Mouse (Mus musculus) adipocyte (in vitro differentiated cells): ENCODE results near the gene Rab11a.
A peak's percentile ranks its signal among the peaks of the same experiment; 100 is the strongest.
"Not testable (repeated sequence)": the region's sequence is repeated elsewhere in the genome, so short reads cannot be mapped to it uniquely, and the experiment has no call there.

ENCODE experiments used
- DNase-seq: peaks from one replicate; pipeline ENCODE4 v3.0.0-alpha.2; 2016; ENCODE audit warnings: low spot score

The Rab11a gene

DNA sequence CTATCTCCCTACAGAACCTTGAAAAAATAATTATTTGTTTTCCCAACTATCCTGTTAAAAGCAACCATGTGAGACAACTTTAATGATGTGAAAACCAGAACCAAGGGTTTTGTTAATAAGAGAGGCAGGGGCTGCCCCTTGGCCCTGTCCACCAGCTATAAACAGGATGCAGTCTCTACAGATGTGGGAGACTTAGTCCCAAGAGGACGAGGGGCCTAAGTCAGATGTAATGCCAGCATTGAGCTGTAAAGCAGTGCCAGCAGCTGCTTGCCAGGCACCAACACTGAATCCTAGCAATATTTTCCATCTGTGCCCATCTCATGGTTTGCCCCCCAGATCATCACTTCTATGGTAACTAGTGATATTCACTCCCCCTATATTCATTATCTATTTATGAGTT lies 4.9 kb upstream of the Rab11a start:
- DNase-seq = no peak

DNA sequence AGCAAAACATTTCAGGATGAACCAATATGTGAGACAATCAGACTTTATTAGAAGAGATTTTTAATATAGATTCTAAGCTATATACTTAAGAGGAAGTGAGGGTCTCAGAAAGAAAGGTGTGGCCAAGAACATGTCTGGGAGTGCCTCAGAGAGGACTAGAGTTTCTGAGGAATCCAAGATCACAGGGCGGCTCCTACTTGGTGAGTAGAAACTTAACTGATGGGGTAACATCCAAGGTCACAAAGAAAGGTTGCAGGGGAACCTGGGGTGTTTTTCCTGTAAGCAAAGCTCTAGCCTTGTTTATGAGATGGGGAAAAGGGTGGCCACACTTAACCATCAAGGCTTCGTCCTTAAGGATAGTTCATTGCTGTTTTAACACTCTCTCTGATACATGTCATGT lies 1.4 kb upstream of the Rab11a start:
- no peak for DNase-seq

DNA sequence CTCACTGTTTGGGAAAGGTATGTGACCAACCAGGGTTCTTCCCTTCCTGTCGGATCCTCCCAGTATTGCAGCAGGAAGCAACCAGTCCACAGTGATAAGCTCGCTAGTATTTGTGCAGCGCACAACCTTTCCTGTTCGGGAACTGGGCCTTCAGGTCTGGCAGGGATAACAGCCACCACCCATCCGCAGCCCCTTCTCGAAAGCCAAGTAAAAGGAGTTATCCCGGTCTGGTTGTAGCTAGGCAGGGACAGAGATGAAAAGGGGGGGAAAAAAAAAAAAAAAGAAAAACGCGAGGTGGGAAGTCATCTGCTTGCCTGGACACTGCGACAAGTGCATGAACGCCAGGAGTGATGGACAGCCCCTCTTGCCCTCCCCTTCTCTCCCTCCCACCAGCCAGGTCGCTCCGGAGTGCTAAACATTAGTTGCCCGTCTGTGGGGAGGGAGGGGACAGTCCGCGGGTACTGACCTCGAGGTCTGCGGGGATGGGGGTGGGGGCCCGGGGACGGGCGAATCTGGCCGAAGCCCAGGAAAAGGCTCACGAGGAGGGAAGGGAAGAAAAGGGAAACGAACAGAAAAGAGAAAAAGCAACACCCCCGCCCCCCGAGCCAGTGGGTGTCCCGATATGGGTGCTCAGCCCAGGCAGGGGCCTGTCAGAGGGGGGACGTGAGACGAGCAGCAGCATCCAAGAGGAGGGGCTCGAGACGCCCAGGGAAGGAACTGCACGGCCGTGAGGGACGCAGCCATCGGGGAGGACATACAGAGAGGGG lies 736 bp downstream of the Rab11a start:
- peak; percentile 72 for DNase-seq

DNA sequence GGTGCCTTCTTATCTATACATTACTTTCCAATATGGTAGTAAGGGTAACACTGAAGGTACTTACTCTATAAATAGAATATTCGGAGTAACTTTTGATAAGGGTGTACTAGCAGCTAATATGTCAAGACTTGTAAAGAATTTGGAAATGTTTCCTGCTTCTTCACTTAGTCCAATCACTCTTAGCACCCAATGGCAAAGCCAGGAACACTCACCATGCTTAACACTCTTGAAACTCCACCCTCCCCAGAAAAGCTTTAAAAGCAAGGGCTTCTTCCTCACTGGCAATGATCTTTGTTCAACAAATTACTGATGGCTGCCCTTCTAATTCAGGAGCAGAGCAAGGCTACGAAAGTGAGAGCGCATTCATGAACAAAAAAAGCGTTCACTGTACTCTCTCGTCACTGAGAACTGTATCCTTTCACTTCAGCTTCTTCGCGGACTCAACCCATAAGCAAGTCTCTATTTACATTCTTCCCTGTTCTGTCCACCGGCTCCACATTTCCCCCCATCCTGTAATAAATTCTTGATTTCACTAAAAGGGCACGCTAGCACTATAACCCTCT lies 1.4 kb downstream of the Rab11a start:
- no peak for DNase-seq

DNA sequence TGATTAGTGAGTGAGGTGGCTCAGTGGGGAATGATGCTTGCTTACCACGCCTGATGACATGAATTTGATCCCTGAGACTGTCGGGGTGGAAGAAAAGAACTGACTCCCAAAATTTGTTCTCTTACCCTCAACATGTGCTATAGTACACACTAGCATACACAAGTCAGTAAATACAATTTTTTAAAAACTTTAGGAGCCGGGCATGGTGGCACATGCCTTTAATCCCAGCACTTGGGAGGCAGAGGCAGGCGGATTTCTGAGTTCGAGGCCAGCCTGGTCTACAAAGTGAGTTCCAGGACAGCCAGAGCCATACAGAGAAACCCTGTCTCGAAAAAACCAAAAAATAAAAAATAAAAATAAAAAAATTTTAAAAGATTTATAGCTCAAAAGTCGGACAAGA lies 2.6 kb downstream of the Rab11a start:
- not testable (repeated sequence) for DNase-seq

DNA sequence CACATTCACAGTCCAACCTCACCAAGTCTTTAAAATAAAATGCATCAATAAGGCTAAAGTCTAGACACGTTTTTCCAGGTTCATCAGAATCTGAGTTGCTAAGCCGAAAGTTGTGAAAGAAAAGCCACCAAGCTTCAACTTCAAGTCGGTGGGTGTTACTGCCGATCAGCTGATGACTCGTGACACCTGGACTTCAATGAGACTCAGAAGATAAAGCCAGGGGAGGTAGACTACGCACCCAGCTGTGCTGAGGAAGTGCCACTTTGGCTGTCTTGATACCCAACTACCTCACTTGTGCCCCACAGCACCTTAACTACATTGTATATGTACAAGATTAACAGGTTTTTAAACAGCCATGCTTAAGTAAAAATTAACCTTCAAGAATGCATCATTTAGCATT lies 3.4 kb downstream of the Rab11a start:
- DNase-seq = no peak

DNA sequence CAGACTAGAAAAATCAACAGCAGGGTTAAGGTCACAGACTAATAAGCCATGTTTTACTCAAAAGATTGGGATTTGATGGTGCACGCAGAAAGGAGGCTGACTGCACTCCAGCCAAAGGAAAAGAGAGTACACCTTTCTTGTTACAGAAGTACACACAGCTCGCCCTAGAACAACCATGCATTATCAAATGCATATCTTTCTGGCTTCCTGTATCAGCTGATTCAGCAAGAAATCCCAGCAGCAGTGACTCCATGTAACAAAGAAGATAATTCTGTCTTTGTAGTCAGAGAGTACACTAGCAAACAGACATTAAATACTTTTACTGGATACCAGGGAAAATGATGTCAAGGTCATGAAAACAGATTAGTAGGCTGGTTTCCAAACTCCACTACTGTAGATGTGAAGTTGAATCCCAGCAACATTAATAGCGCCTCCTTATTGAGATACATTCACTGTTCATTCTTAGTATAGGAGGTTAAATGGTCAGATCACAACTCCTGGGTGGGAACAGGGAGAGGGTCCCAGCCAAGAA lies 6.5 kb downstream of the Rab11a start:
- DNase-seq = no peak

DNA sequence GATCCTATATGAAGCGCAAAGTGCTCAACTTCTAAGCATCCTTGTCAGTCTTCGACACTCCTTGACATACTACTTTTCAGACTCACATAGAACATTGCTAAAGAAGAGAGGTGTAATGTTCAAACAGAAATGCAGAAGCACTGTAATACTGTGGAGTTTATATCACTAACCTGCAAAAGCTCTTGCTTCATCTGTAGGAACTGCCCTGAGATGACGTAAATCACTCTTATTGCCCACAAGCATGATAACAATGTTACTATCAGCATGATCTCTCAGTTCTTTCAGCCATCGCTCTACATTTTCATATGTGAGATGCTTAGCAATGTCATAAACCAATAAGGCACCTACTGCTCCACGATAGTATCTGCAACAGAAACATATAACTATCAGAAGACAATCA lies 11.1 kb downstream of the Rab11a start:
- DNase-seq = no peak

DNA sequence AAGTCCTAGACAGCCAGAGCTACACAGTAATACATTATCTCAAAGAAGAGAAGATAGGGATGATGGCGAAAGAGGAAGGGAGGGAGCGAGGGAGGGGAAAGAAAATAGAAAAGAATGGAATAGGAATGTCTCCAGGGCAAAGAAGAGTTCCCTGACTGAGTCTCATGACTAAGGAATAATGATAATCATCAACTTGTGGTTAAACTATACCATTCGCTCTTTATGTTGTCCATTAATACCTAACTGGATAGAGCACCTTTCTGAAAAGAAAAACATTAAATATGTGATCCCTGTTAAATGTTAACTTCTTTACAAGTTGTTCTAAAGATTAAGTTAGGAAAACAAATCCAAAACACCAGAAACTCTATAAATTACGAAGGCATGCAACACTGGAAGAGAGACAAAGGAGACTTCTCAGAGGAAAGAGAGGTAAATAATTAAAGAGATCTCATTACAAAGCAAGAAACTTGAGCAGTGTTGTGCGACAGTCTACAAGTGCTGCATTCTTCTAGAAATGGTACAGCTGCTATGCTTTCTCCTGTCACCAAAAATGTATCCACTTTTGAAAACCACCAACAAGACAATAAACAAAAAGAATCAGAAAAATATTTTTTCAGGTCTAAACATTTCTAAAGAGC lies 17.9 kb downstream of the Rab11a start:
- DNase-seq = no peak

DNA sequence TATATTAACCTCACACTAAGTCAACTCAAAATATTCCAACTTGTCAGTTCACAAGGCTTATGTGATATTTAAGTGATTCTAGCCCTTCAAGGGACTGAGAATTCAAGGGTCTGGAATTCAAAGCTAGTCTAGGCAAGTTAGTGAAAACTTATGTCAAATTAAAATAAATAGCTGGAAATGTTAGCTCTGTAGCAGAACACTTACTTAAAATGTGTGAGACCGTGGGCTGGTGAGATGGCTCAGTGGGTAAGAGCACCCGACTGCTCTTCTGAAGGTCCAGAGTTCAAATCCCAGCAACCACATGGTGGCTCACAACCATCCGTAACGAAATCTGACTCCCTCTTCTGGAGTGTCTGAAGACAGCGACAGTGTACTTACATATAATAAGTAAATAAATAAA lies 27.3 kb downstream of the Rab11a start:
- DNase-seq = not testable (repeated sequence)

DNA sequence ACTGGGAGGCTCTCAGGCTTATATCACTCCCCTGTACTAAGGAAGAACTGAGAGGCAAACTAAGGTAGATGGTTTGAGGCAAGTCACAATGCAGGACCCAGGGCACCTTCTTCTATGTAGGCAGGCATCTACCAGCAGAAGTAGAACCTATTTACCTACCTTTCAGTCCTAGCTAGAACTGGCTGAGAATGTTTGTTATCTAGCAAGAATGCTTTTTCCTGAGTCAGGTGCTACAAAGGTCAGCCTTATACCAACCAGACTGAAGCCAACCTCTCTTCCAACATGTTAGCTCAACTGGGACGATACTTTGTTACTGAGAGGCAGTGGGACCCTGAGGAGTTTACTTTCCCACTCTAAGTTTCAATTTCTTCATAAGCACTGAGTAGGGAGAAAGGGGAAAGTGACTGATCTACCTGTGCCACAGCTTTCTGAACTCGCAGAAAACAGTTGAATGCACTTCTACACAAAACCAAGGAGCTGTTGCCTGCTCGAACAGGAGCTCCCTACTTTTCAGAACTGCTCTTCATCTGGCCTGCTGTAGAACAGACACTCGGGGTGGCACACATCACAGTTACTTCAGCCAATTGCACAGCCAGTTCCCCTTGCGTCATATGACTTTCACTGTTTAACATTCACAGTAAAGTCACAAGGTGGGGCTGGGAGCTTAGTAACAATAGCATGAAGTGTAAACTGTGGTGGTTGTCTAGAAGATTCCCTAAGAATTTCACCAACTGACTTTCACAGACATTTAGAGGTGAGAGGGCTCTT lies 33.3 kb downstream of the Rab11a start:
- DNase-seq = peak; percentile 6

DNA sequence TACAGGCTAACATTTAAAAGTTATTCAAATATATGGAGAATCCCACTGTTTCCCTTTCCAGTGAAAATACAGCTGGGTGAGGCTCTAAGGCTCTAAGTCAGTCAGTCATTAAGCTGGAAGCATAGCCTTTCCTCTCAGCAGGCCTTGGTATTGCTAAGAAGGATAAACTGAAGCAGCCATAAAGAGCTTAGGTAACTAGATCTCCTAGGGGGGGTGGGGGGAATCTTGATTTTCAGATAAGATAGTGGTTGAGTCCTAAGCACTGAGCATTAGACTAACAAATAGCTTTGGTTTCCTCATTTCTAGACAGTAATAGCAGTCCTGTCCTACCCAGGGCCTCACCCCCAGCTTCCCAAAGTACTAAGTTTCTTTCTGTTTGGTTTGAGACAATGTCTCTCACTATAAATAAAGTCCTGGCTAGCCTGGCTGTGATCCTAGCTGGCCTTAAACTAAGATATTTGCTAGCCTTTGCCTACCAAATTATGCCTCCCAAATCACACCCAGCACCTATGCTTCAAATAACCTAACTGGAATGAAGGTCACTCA lies 34.1 kb downstream of the Rab11a start:
- DNase-seq = no peak

DNA sequence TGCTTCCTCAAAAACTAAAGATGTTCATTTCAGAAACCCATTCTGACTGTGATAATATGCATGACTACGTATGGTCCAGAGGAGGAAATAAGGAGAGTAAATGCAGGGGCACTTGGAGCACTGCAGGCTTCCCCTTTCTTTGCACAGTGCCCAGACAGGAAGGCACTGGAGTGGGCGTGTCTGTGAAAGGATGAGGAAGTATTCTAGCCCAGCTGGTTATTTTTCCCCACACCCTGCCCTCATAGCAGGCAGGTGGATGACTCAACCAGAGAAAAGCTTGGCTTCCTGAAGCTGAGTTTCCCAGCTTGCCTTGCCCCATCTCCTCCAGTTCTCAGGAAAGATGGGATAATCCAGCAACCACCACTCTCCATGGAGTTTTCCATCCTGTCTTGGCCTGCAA lies 34.6 kb downstream of the Rab11a start:
- DNase-seq = no peak

DNA sequence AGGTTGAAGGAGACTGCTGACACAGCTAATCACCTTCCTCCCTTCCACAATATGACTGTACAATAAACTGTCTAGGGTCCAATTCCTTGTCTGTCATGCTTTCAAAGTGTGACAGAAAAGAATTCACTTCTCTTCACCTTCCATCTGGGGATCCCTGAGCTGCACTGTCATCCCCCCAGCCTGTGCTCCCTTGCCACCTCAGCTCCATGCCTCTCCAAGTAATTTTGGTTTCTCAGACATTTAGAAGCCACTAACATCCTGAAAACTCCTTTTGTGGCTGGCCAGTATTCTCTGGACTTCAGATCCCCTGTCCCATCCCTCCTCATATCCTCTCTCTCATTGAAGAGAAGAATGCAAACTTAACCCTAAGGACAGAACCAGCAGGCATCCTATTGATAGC lies 35.2 kb downstream of the Rab11a start:
- no peak for DNase-seq

DNA sequence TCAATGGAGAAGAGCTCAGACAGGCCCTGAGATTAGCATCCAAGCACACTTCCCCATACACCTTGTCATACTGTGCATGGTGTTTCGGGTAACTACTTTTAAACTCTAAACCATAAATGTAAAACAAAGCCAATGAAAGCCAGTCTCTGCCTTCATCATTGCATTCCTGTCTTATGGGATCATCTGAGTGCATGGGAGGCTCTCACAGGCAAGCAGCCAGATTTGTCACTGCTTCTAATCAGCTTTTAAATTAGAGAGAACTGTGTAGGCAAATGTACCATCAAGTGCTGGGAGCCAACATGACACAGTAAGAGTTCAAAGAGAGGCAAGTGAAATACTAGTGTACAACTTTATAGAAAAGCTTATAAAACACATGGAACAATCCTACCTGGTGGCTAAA lies 35.9 kb downstream of the Rab11a start:
- DNase-seq = no peak

DNA sequence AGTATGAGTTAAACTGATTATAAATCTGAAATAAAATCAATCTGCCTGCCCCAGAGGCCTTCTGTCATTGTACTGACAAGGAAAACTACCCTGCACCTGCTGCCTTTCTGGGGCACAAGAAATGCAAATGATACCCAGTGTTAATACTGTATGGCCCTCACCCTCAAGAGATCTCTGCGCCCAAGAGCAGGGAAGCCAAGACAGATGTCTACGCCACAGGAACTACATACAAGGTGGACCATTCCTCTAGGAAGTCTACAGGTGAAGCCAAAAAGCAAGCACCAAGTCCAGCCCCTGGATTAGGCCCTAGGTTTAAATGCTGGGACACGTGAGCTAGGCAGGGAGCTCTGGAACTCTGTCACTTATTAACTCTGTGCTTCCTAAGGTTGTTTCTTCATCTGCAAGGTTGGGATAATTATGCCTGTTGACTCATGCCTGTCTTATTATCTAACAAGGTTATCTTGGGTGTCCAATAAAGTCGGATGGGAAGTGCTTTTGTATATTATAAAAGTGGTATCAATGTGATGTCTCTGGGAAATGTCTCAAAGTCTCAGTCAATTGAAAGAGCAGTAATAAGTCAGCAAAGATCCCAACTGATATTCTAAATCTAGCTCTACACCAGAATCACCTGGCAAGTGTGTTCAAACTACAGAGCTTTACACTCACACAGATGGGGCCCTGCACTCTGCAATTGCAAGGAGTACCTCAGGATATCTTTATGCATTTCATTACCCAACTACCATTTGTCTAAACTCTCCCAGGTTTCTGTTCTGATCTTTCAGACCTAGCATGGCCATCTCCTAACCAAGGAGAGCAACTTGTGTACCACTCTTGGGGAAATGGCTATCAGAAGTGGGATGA lies 36.9 kb downstream of the Rab11a start:
- DNase-seq = no peak

DNA sequence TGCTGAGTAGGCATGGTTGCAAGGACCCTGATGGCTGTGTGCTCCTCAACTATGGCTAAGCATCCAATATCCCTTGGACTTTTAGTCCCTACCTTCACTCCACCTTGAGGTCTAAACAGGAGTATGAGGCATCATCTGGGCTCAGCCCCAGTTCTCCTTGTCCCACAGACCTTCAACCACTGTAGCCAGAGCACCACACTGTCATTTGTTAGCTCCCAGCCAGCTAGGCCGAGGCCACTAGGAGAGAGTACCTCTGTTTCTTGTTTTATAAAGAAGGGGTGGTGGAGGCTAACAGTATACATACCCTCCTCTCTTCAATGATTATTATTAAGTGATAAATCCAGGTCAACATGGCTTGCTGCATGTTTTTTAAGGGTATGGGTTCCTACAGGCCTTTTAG lies 39.0 kb downstream of the Rab11a start:
- no peak for DNase-seq

DNA sequence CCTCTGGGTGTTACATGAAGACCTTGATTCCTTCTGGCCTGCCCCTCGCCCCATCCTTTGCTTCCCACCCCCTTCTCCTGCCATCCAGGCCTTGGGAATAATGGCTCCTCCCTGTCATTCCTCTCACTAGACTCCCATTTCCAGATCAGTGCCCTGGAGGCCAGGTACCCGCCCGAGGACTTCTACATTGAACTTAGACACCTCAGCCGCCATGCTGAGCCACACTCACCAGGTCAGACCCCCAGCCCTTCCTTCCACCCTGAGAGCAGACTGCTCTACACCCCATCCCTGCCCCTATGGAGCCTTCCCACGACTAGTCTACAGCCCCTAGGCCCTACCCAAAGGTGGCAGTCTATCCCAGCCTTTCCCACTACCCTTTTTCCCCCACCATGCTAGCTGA lies 39.9 kb downstream of the Rab11a start:
- no peak for DNase-seq

DNA sequence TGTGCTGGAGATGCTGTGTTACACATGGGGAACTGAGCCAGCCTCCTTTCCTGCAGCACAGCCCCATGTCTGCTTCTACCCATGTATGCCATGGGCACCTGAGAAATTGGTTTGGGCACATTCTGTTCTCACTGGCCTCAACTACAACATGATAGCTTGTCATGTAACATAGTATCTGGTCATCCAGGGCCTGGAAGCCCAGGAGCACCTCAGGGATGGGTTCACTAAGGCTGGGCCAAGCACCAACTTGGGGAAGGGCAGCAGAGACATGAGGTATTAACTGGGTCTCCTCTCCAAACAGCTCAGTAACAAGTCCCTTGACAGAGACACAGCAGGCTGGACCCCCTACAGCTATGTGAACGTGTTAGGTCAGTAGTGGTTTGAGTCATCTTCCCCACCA lies 40.6 kb downstream of the Rab11a start:
- no peak for DNase-seq

DNA sequence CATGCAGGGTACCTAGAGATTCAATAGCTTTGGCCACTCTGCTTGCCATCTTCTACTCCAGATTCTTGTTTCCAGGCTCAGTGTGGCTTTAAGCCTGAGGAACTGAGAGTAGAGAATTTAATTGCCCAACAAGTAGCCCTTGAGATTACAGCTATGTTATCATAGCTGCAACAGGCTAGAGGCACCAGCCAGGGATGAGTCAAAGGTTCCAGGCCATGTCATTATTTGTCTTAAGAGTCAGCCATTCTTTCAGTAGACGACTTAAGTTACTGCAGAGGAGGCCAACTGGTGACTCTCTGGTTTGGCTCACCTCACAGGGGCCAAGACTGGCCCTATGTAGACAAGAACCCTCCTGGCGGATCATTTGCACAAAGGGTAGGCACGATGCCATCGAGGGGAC lies 41.2 kb downstream of the Rab11a start:
- peak; percentile 37 for DNase-seq

DNA sequence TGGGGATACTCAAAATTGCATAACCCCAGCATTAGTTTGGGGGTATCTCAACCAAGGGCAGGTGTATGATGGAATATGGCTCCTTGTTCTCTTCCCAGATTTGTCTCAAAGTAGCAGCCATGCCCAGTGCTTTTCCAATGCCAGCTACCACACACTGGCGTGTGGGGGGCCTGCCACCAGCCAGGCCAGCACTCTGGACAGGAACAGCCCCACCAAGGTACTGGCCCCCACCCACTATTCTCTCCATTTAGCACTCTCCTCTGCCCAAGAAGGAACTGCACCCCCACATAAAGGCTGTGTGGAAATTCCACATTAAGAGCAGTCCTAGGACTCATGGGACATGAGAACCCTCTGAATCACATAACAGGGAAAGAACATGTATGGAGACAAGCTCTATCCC lies 42.3 kb downstream of the Rab11a start:
- no peak for DNase-seq
